Mouse (Mus musculus): ENCODE measurements at regions not wholly inside any gene's neighbourhood (a gene's known extent, or its start where the extent isn't known, plus 50 kb on each side); places are given as distances from the start of the nearest gene placed in this dataset.

DNA sequence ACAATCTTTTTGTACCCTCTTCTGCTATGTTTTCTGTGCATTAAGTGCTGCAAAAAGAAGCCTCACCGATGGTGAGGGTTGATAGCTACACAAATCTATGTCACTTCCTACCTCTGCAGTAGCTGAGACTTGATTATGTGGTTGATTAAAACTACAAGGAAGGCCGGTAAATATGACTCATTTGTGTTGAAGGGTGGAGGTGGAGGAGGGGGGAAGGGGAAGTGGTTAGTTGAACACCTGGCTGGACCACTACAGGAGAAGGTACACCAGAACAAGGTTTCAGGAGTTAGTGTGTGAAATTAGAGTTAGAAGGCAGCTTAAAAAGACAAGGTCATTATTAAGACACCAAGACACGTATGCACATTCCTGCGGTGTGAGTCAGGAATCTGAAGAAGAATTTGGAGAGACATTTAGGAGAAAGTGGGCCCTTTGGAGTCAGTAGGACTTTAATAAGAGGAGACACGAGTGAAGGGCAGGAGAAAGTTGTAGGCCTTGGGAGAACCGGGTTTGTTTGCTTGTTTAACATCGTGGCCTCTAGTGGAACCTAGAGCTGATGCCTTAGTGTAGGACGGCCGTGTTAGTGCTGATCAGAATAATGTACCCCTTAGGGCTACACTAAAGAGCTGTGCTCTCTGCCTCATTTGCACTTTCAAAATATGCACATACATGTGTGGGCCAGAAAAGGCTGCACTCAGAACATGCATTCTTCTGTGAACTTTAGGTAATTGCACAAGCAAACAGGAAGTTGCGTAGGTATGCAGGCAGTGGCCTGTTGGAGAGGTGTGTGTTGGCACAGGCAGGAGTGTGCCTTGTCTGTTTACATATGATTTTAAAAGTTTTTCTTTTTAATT lies 108.5 kb upstream of the Jag1 start:
- DNase-seq = no peak

DNA sequence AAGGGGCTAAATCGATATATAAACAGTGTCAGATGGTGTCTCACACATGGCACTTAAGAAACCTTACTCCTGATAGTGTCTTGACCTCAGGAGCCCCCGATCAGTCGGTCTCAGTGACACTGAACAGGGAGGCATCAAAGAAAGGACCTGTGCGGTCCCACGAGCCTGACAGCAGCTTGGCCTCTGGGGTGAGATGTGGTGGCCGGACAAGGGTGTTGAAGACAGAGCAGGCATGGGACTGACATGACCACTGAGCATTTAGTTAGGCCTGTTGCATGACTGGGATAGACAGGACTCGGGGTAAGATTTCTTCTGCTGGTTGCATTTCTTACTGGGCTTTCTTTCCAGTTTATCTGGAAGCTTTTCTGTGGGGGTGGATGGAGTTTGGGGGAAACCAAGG lies 99.3 kb upstream of the Jag1 start:
- no peak for DNase-seq

DNA sequence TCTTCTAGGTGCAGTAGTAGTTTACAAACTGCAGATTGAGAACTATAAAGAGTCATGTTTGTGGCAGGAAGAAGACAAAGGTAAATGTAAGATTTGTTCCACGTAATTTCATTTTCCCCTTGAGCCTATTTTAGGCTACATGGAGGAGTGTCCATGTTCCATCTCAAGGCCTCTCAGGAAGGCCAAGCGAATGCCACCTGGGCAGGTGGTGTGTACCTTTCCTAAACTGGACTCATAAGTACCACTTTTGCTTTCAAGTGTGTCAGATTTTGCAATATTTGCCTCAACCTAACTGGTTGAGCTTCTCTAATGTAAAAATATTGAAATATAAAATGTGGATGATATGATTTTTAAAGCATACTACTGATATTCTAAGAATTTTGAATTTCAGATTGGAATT lies 91.4 kb upstream of the Jag1 start:
- DNase-seq = no peak

DNA sequence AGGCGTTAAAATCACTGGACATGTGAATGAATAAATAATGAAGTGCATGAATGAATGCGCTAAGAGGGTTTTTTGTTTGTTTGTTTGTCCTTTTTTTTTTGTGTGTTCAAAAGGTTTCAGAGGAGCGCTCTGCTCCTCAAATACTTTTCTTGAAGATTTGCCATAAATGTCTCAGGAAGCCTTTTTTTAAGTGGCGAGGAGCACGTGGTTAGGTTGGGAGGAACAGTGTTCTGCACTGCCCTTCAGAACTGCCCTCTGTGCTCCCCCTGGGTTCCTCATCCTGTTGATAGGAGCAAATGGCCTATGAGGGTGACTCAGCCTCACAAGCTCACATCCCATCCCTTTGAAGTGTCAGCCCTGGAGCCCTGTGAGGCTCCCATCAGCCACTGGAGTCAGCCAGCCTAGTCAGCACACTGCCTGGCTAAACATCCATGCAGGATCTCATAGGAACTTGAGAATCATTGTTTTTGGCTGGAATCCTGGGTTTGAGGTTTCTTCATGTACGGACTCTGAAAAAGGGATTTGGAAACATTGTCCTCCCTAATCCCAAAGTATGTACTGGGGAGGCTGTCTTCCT lies 87.9 kb upstream of the Jag1 start:
- DNase-seq = no peak

DNA sequence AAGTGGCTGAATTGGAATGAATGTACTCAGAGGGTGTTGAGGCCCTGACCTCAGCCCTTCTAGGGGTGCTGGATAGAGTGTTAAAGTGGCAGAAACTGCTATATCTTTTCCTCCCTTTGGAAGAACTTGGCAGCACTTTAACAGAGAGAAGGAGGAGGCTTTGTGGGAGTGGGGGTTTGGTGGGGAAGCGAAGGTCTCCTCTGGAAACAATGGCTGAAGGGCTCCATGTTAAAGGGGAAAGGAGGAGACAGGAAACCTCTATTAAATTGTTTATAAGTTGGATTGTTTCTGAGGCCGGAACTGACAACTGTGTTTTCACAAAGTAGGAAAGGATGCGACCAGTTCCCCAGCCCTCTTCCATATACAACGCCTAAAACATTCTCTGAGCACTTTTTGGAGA lies 83.7 kb upstream of the Jag1 start:
- DNase-seq = no peak

DNA sequence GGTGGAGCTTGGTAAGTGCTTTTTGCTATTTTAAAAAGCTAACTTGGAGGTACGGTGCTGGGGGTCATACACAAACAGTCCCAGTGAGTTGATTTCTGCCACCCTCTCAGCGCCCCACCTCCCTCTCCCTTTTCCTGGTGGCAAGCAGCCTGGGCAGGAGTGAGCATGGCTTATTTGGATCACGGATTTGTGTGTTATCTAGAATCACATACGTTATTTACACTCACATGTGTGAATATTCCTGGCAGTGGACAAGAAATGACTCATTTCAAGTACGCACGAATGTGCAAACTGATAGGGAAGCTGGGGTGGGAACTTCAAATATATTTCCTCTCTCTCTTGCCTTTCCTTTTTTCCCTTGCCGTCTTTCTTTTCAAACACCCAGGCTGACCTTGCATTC lies 75.7 kb upstream of the Jag1 start:
- DNase-seq = no peak

DNA sequence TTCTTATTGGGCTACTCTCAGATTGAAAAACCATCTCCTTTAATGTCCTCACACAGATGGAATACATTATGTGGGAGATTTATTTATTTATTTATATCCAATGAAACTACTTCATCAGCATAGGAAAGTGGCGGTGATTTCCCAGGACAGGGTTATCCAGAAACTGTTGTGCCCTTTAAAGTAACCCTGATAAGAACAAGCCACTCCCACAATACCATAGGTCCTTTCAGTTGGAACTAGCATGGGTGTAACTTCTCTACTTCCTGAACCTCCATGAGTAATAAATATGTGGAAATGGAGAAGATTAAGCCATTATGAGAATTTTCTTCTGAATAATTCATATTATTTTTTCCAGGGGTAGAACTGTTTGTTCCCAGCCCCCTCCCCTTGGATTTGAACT lies 52.7 kb upstream of the Jag1 start:
- DNase-seq = no peak

DNA sequence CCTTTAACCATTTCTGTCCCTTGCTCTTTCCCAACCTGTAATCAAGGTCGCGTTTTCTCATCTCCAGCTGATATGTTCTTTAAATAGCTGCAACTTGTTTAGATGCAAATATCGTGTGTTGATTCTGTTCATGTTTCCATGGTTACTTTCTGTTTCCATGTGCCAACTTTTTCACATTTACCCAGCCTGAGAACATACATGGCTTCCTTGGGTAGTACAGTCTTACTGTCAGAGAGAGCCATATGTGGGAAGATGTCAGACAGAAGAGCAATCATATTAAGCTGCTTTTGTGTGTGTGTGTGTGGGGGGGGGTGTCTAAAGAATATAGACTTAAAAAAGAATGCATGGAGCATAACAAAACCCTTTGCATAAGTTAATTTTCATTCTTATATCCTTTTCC lies 52.2 kb upstream of the Jag1 start:
- no peak for DNase-seq
